Mouse (Mus musculus) MEL (cell line): ENCODE measurements at regions not wholly inside any gene's neighbourhood (a gene's known extent, or its start where the extent isn't known, plus 50 kb on each side); places are given as distances from the start of the nearest gene placed in this dataset.

Experiments used
- DNase-seq: peaks from one replicate; pipeline ENCODE4 v3.0.0; 2011; ENCODE audit warnings: low read depth, low spot score
- H3K27ac ChIP-seq: 2 replicates; pipeline ENCODE4 v1.5.1; 2012; ENCODE audit warnings: low read depth, mild to moderate bottlenecking, control low read depth, low read length, moderate library complexity; ENCODE audit not compliant: control insufficient read depth
- H3K27me3 ChIP-seq, 2 experiments: fragments of 150-350 bp in 1 of 2; sonication (generic) in 1 of 2; 2 replicates each; pipeline ENCODE4 v1.6.1; 2012; ENCODE audit warnings: low read length in 2 of 2, mild to moderate bottlenecking in 2 of 2, improper control_type of control experiment in 1 of 2, moderate library complexity in 1 of 2; ENCODE audit not compliant: insufficient read depth in 2 of 2, control insufficient read depth in 1 of 2
- H3K36me3 ChIP-seq, 2 experiments: 2 replicates each; pipeline ENCODE4 v1.6.1; 2012 to 2014; ENCODE audit warnings: low read length in 2 of 2, improper control_type of control experiment in 1 of 2, inconsistent platforms in 1 of 2, mild to moderate bottlenecking in 1 of 2; ENCODE audit not compliant: insufficient read depth in 2 of 2, control insufficient read depth in 1 of 2
- H3K4me1 ChIP-seq, 2 experiments: fragments of 150-350 bp in 1 of 2; sonication (generic) in 1 of 2; 2 replicates each; pipeline ENCODE4 v1.6.1; 2012; ENCODE audit warnings: low read length in 2 of 2, improper control_type of control experiment in 1 of 2, mild to moderate bottlenecking in 1 of 2; ENCODE audit not compliant: insufficient read depth in 2 of 2, control insufficient read depth in 1 of 2
- H3K4me3 ChIP-seq, 2 experiments: fragments of 150-350 bp in 1 of 2; sonication (generic) in 1 of 2; 2 replicates each; pipeline ENCODE4 v1.5.1; 2012; ENCODE audit warnings: low read depth in 2 of 2, low read length in 2 of 2, mild to moderate bottlenecking in 2 of 2, moderate library complexity in 2 of 2, control low read depth in 1 of 2, improper control_type of control experiment in 1 of 2; ENCODE audit not compliant: control insufficient read depth in 1 of 2, insufficient read depth in 1 of 2
- H3K79me2 ChIP-seq: 2 replicates; pipeline ENCODE4 v1.6.1; 2012; ENCODE audit warnings: mild to moderate bottlenecking, low read length, moderate library complexity; ENCODE audit not compliant: control insufficient read depth, poor library complexity, insufficient read depth
- H3K9ac ChIP-seq: 2 replicates; pipeline ENCODE4 v1.6.1; 2012; ENCODE audit warnings: low read depth, mild to moderate bottlenecking, control low read depth, low read length, moderate library complexity; ENCODE audit not compliant: control insufficient read depth, poor library complexity, severe bottlenecking
- H3K9me3 ChIP-seq: fragments of 150-350 bp; sonication (generic); replicated peaks from 2 replicates; pipeline ENCODE4 v1.6.1; 2012; ENCODE audit warnings: mild to moderate bottlenecking, low read length, improper control_type of control experiment, moderate library complexity; ENCODE audit not compliant: insufficient read depth
- CHD2 ChIP-seq: IDR thresholded peaks from 2 replicates; pipeline ENCODE4 v1.6.1; 2011; ENCODE audit warnings: low read length, improper control_type of control experiment
- CTCF ChIP-seq, 3 experiments: IDR thresholded peaks in 2 of 3; conservative IDR thresholded peaks in 1 of 3; 2 replicates each; pipeline ENCODE4 v1.5.1; 2011 to 2012; ENCODE audit warnings: low read length in 3 of 3, low read depth in 2 of 3, mild to moderate bottlenecking in 2 of 3, improper control_type of control experiment in 1 of 3, inconsistent platforms in 1 of 3, mixed read lengths in 1 of 3, moderate library complexity in 1 of 3; ENCODE audit not compliant: control insufficient read depth in 1 of 3, insufficient read depth in 1 of 3, poor library complexity in 1 of 3, severe bottlenecking in 1 of 3
- E2F4 ChIP-seq: IDR thresholded peaks from 2 replicates; pipeline ENCODE4 v1.6.1; 2011; ENCODE audit warnings: low read depth, low read length, improper control_type of control experiment, borderline replicate concordance
- HCFC1 ChIP-seq: IDR thresholded peaks from 2 replicates; pipeline ENCODE4 v1.6.1; 2012; ENCODE audit warnings: low read depth, mild to moderate bottlenecking, inconsistent platforms, low read length, improper control_type of control experiment, moderate library complexity
- JUND ChIP-seq: IDR thresholded peaks from 2 replicates; pipeline ENCODE4 v1.6.1; 2011; ENCODE audit warnings: low read depth, mild to moderate bottlenecking, improper control_type of control experiment, low read length
- KAT2A ChIP-seq: conservative IDR thresholded peaks from 2 replicates; pipeline ENCODE4 v1.6.1; 2012; ENCODE audit warnings: low read depth, low read length, improper control_type of control experiment, inconsistent platforms
- MAZ ChIP-seq: IDR thresholded peaks from 2 replicates; pipeline ENCODE4 v1.6.1; 2012; ENCODE audit warnings: low read depth, mild to moderate bottlenecking, inconsistent platforms, low read length, improper control_type of control experiment
- MEF2A ChIP-seq: IDR thresholded peaks from 2 replicates; pipeline ENCODE4 v1.6.1; 2014; ENCODE audit warnings: low read depth, mild to moderate bottlenecking, inconsistent platforms, low read length, improper control_type of control experiment; ENCODE audit not compliant: poor library complexity, insufficient replicate concordance, severe bottlenecking; ENCODE audit errors: extremely low read depth
- MXI1 ChIP-seq: IDR thresholded peaks from 2 replicates; pipeline ENCODE4 v1.6.1; 2011; ENCODE audit warnings: mild to moderate bottlenecking, low read depth, low read length, improper control_type of control experiment
- MYC ChIP-seq: IDR thresholded peaks from 2 replicates; pipeline ENCODE4 v1.6.1; 2011; ENCODE audit warnings: low read depth, mild to moderate bottlenecking, low read length, improper control_type of control experiment, moderate library complexity
- POLR2AphosphoS5 ChIP-seq: IDR thresholded peaks from 2 replicates; pipeline ENCODE4 v1.6.1; 2012; ENCODE audit warnings: low read depth, borderline replicate concordance, mild to moderate bottlenecking, inconsistent platforms, low read length, moderate library complexity, mixed read lengths
- RCOR1 ChIP-seq: IDR thresholded peaks from 2 replicates; pipeline ENCODE4 v1.6.1; 2012; ENCODE audit warnings: low read depth, mild to moderate bottlenecking, inconsistent platforms, low read length, improper control_type of control experiment
- TAL1 ChIP-seq: IDR thresholded peaks from 2 replicates; pipeline ENCODE4 v1.6.1; 2012; ENCODE audit warnings: mild to moderate bottlenecking, inconsistent platforms, low read length, moderate library complexity, mixed read lengths
- TBP ChIP-seq: IDR thresholded peaks from 2 replicates; pipeline ENCODE4 v1.8.0; 2011; ENCODE audit warnings: low read depth, low read length, improper control_type of control experiment
- TCF12 ChIP-seq: IDR thresholded peaks from 2 replicates; pipeline ENCODE4 v1.6.1; 2014; ENCODE audit warnings: low read depth, mild to moderate bottlenecking, inconsistent platforms, low read length, improper control_type of control experiment, moderate library complexity
- USF2 ChIP-seq, 2 experiments: IDR thresholded peaks; 2 replicates each; pipeline ENCODE4 v1.6.1; 2011 to 2012; ENCODE audit warnings: improper control_type of control experiment in 2 of 2, low read length in 2 of 2, borderline replicate concordance in 1 of 2, inconsistent platforms in 1 of 2, low read depth in 1 of 2, mild to moderate bottlenecking in 1 of 2; ENCODE audit not compliant: insufficient read depth in 1 of 2
- ZKSCAN1 ChIP-seq: IDR thresholded peaks from 2 replicates; pipeline ENCODE4 v1.6.1; 2012; ENCODE audit warnings: low read depth, mild to moderate bottlenecking, inconsistent platforms, low read length, improper control_type of control experiment, moderate library complexity
- ZMIZ1 ChIP-seq: IDR thresholded peaks from 2 replicates; pipeline ENCODE4 v1.6.1; 2012; ENCODE audit warnings: low read depth, mild to moderate bottlenecking, inconsistent platforms, low read length, improper control_type of control experiment, moderate library complexity
- ZNF384 ChIP-seq: IDR thresholded peaks from 2 replicates; pipeline ENCODE4 v1.6.1; 2012; ENCODE audit warnings: low read depth, mild to moderate bottlenecking, inconsistent platforms, low read length, improper control_type of control experiment

GRCm38 (mm10) chr2:179238166-179238565 is 204.1 kb upstream of the Cdh4 start:
- TF ChIP-seq USF2 (IDR thresholded peaks at IDR 0.05; ENCODE audit: borderline replicate concordance in 1 of 2, insufficient read depth in 1 of 2, low read depth in 1 of 2, low read length in 2 of 2) (no peak), HCFC1 (no peak), POLR2AphosphoS5 (no peak)
- Histone ChIP-seq H3K79me2 (no peaks in the 10 kb centered on the region), H3K27me3 (no peaks in the 10 kb centered on the region), H3K4me1 (no peaks in the 10 kb centered on the region), H3K9ac (no peak overlapping the region), H3K4me3 (no peak overlapping the region), H3K36me3 (no peaks in the 10 kb centered on the region), H3K9me3 (no peaks in the 10 kb centered on the region), H3K27ac (no peak overlapping the region)
- no peak for DNase-seq

- Histone ChIP-seq H3K9ac (no peak overlapping the region), H3K9me3 (no peaks in the 10 kb centered on the region), H3K4me1 (no peaks in the 10 kb centered on the region), H3K27ac (no peak overlapping the region), H3K4me3 (no peak overlapping the region), H3K79me2 (no peaks in the 10 kb centered on the region), H3K36me3 (no peaks in the 10 kb centered on the region), H3K27me3 (no peaks in the 10 kb centered on the region)
- TF ChIP-seq TBP (no peak), POLR2AphosphoS5 (no peak), MAZ (no peak), E2F4 (no peak), TCF12 (no peak), CHD2 (no peak), MXI1 (no peak), ZMIZ1 (no peak), ZNF384 (no peak)
- DNase-seq = no peak
Observed at GRCm38 (mm10) chr2:179260892-179261291, 181.3 kb upstream of the Cdh4 start.

- TF ChIP-seq HCFC1 (no peak), MEF2A (no peak), CTCF (IDR thresholded peaks at IDR 0.05 in 2 of 3, conservative IDR thresholded peaks at IDR 0.05 in 1 of 3; ENCODE audit: control insufficient read depth in 1 of 3, insufficient read depth in 1 of 3, low read depth in 2 of 3, low read length in 3 of 3, poor library complexity in 1 of 3, severe bottlenecking in 1 of 3) (no peak), RCOR1 (no peak), ZNF384 (no peak), MYC (no peak), ZKSCAN1 (no peak), TAL1 (no peak), KAT2A (no peak), TCF12 (no peak), JUND (no peak)
- Histone ChIP-seq H3K4me1 (no peaks in the 10 kb centered on the region), H3K9ac (no peak overlapping the region), H3K79me2 (no peaks in the 10 kb centered on the region), H3K36me3 (no peaks in the 10 kb centered on the region), H3K27me3 (no peaks in the 10 kb centered on the region), H3K27ac (no peak overlapping the region), H3K9me3 (no peaks in the 10 kb centered on the region), H3K4me3 (no peak overlapping the region)
- no peak for DNase-seq
Observed at GRCm38 (mm10) chr2:179263888-179264287, 178.3 kb upstream of the Cdh4 start.
